Mouse (Mus musculus) heart, embryonic 16.5 days (tissue): Measurements from ENCODE around the gene Kcna7. TPM values are rescaled to one million over a fixed set of nuclear protein-coding genes. Genes with fewer than 3 reads are reported as not detected.

Source experiments
- ATAC-seq: fragments of 200-750 bp; cut with Nextera tagmentation; replicated peaks from 2 replicates; pipeline ENCODE4 v1.8.0; 2017; ENCODE audit warnings: moderate number of reproducible peaks; ENCODE audit not compliant: insufficient read depth, low FRiP score; ENCODE audit errors: extremely low read depth
- H3K27ac ChIP-seq: fragments of 300-500 bp; sonication (generic); 2 replicates; pipeline ENCODE4 v1.5.1; 2014; ENCODE audit warnings: mild to moderate bottlenecking, low read length, control low read depth, moderate library complexity
- H3K27me3 ChIP-seq: fragments of 300-500 bp; sonication (generic); 2 replicates; pipeline ENCODE4 v1.6.1; 2014; ENCODE audit warnings: low read length, mixed read lengths; ENCODE audit not compliant: control insufficient read depth, insufficient read depth
- H3K36me3 ChIP-seq: fragments of 300-500 bp; sonication (generic); 2 replicates; pipeline ENCODE4 v1.6.1; 2014; ENCODE audit not compliant: control insufficient read depth, insufficient read depth
- H3K4me1 ChIP-seq: fragments of 300-500 bp; sonication (generic); 2 replicates; pipeline ENCODE4 v1.6.1; 2014; ENCODE audit warnings: low read length, mixed read lengths; ENCODE audit not compliant: control insufficient read depth, insufficient read depth
- H3K4me2 ChIP-seq: fragments of 300-500 bp; sonication (generic); 2 replicates; pipeline ENCODE4 v1.6.1; 2014; ENCODE audit warnings: low read depth, mild to moderate bottlenecking, control low read depth, low read length
- H3K4me3 ChIP-seq: fragments of 300-500 bp; sonication (generic); 2 replicates; pipeline ENCODE4 v1.5.1; 2014; ENCODE audit warnings: mild to moderate bottlenecking, control low read depth, low read length
- H3K9ac ChIP-seq: fragments of 300-500 bp; sonication (generic); 2 replicates; pipeline ENCODE4 v1.6.1; 2014; ENCODE audit warnings: low read length, control low read depth
- H3K9me3 ChIP-seq: fragments of 300-500 bp; sonication (generic); replicated peaks from 2 replicates; pipeline ENCODE4 v1.6.1; 2016; ENCODE audit warnings: low read length; ENCODE audit not compliant: control insufficient read depth
- WGBS: fragments of 180-500 bp; shearing (Covaris S2); extraction: QIAGEN DNeasy Blood & Tissue Kit; methylation state at CpG from one replicate; pipeline ENCODE4 v1.1.7; 2014; 5-methylcytosine and 5-hydroxymethylcytosine counted together
- polyA plus RNA-seq: library from polyadenylated mRNA; unstranded; fragments of >200 nt; fragmentation: Nextera tagmentation; extraction: Ambion mirVana; gene quantifications from 2 replicates; pipeline ENCODE4 v1.2.1, GENCODE M21; 2015

Kcna7 gene
- polyA plus RNA-seq, 1 experiment from 2014 or later, result 0.25 TPM

DNA sequence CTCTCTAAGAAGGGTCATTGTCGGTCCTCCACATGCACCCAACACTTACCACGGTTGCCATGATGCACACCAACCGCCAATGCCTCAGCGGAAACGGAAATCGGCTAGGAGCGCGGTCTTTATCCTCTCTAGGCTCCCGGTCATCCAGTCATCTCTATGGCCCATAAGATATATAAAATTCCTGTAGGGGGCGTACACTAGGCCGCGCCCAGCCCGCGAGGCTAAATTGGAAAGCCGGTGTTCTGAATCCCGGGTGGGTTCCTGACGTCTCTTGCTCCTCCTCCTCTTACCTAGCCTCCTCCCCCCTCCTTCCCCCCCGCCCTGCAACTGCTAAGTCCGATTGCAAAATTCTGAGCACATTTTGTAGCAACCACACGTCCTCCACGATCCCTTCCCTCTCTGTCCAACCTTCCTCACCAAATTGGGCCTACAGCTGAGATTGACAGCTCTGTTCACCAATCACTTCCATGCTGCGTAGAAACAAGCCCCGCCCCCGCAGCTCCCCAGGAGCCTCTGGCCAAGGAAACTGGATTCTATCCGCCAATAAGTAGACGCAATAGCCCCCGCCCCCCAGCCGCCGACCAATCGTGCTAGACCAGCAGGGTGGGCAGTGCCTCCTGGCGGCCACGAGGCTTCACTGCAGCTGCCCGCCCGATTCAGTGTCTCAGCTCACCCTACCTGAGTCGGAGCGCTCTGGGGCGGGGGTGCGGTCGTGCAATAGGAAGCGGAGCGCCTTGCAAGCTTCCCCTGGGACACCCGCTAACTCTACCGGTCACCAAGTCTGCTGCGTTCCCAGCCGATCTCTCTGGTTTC is 29.0 kb downstream of the Kcna7 start, which contains the start of gene Gys1:
TSS of gene Gys1 (plus strand) at position 642 of the 813 bp plus-strand sequence.
- Histone ChIP-seq H3K4me2 (peak within 1 kb of the TSS; percentile 98), H3K4me1 (peaks cover 35% of the 10 kb centered on the region), H3K9ac (peak within 1 kb of the TSS; percentile 94), H3K36me3 (peaks cover 3% of the 10 kb centered on the region), H3K27me3 (no peaks in the 10 kb centered on the region), H3K27ac (peak within 1 kb of the TSS; percentile 93), H3K4me3 (peak within 1 kb of the TSS; percentile 90), H3K9me3 (no peaks in the 10 kb centered on the region)
- whole genome bisulfite sequencing, result under 1% methylated on average over 45 of the region's 45 CpGs
- ATAC-seq, result peak; percentile 95

DNA sequence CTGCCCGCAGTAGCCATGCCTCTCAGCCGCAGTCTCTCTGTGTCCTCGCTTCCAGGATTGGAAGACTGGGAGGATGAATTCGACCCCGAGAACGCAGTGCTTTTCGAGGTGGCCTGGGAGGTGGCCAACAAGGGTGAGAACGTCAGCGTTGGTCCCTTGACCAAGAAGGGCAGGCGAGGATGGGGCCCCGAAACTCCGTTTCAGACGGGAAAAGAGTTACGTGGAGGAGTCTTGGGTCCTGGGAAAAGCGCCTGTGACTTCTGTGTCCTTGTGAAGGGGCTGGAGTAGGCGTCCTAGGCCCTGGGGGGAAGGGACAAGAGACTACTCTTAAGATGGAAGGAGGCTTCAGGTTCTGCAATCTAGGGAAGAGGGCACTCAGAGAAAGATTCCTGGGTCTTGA is 29.6 kb downstream of the Kcna7 start:
- peak; percentile 2; the same call in 1 of the 2 replicates for ATAC-seq
- Histone ChIP-seq H3K27ac (peak overlapping the region; percentile 91), H3K9me3 (no peaks in the 10 kb centered on the region), H3K4me1 (peaks cover 35% of the 10 kb centered on the region), H3K9ac (peak overlapping the region; percentile 94), H3K36me3 (peaks cover 4% of the 10 kb centered on the region), H3K27me3 (no peaks in the 10 kb centered on the region), H3K4me2 (peak overlapping the region; percentile 71), H3K4me3 (peak overlapping the region; percentile 73)
- 2% methylated on average over 16 of the region's 16 CpGs for WGBS

DNA sequence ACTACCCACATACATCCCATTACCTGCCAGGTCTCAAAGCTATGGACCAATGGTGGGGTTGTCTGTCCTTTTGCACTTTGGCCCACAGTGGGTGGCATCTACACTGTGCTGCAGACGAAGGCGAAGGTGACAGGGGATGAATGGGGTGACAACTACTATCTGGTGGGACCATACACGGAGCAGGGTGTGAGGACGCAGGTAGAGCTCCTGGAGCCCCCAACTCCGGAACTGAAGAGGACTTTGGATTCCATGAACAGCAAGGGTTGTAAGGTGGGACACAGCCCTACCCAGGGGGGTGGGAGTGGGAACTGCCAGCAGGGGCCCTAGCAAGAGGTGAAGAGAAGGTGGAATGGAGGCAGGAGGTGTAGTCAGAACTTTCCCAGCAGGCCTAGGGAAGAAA is 31.0 kb downstream of the Kcna7 start:
- ATAC-seq, result no peak
- peak overlapping the region; percentile 71 for H3K4me2 ChIP-seq
- H3K9ac ChIP-seq, result peak overlapping the region; percentile 23; the same call in 1 of the 2 replicates

DNA sequence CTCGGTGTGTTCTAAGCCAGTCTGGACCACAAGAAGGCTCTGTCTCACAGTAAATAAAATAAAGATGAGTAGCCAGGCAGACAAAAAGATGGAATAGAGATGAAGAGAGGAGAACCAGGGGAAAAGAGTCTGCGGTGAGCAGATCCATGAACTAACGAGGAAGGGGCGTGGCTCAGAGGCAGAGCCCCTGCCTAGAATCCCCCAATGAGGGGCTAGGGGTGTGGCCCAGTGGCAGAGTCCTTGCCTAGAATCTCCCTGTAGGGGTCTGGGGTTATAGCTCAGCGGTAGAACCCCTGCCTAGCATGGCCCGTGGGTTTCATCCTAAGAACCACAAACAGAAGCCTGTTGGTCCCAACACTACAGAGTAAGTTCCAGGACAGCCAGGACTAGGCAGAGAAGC is 31.6 kb downstream of the Kcna7 start:
- WGBS, result 43% methylated on average over 6 of the region's 6 CpGs
- no peak overlapping the region for H3K4me3 ChIP-seq

More for the DNA sequence above, 31.0 kb downstream of the Kcna7 start:
- Histone ChIP-seq H3K4me1 (peaks cover 35% of the 10 kb centered on the region), H3K36me3 (peaks cover 10% of the 10 kb centered on the region), H3K4me3 (no peak overlapping the region; the same call in 1 of the 2 replicates), H3K9me3 (no peaks in the 10 kb centered on the region), H3K27ac (no peak overlapping the region), H3K27me3 (no peaks in the 10 kb centered on the region)
- WGBS, result 79% methylated on average over 5 of the region's 5 CpGs

DNA sequence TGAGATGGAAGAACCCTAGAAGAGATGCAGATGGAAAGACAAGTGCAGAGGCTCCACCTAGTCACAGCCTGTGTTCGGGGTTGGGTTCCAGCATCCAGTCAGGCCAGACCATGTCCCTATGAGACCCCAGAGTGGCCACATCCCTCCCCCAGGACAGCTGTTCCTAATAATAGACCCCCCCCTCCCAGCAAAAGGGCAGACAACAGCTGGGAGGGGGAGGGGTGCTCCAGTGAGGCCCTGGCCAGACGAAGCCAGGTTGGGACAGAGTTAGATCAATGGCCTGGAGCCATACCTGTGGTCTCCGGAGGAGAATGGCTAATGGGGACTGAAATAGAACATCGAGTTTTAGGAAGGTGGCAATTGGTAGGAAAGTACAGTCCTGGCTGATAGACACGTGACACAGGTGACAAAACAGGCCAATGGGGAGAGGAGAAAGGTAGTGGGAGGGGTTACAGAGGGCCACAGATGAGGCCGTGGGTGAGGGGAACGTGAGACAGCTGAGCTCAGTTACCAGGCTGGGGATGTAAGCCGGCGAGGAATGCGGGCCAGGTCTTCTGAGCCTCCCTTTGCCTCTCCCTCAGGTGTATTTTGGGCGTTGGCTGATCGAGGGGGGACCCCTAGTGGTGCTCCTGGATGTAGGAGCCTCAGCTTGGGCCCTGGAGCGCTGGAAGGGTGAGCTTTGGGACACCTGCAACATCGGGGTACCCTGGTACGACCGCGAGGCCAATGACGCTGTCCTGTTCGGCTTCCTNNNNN is 32.2 kb downstream of the Kcna7 start, which contains the start of gene Ruvbl2:
TSS of gene Ruvbl2 (minus strand) at position 576 of the 756 bp plus-strand sequence.
- Histone ChIP-seq H3K4me3 (no peak within 1 kb of the TSS), H3K27ac (no peak within 1 kb of the TSS), H3K36me3 (peaks cover 17% of the 10 kb centered on the region), H3K27me3 (no peaks in the 10 kb centered on the region), H3K4me1 (peaks cover 34% of the 10 kb centered on the region), H3K9ac (peak within 1 kb of the TSS; percentile 47), H3K9me3 (no peaks in the 10 kb centered on the region), H3K4me2 (peak within 1 kb of the TSS; percentile 25)
- ATAC-seq, result no peak
- WGBS, result 37% methylated on average over 19 of the region's 19 CpGs

More for the DNA sequence above, 31.6 kb downstream of the Kcna7 start:
- peaks cover 13% of the 10 kb centered on the region for H3K36me3 ChIP-seq
- ATAC-seq, result no peak
- H3K9ac ChIP-seq, result peak overlapping the region; percentile 47
- H3K4me2 ChIP-seq, result peak overlapping the region; percentile 25
- H3K4me1 ChIP-seq, result peaks cover 35% of the 10 kb centered on the region
- no peak overlapping the region for H3K27ac ChIP-seq
- H3K27me3 ChIP-seq, result no peaks in the 10 kb centered on the region
- H3K9me3 ChIP-seq, result no peaks in the 10 kb centered on the region

DNA sequence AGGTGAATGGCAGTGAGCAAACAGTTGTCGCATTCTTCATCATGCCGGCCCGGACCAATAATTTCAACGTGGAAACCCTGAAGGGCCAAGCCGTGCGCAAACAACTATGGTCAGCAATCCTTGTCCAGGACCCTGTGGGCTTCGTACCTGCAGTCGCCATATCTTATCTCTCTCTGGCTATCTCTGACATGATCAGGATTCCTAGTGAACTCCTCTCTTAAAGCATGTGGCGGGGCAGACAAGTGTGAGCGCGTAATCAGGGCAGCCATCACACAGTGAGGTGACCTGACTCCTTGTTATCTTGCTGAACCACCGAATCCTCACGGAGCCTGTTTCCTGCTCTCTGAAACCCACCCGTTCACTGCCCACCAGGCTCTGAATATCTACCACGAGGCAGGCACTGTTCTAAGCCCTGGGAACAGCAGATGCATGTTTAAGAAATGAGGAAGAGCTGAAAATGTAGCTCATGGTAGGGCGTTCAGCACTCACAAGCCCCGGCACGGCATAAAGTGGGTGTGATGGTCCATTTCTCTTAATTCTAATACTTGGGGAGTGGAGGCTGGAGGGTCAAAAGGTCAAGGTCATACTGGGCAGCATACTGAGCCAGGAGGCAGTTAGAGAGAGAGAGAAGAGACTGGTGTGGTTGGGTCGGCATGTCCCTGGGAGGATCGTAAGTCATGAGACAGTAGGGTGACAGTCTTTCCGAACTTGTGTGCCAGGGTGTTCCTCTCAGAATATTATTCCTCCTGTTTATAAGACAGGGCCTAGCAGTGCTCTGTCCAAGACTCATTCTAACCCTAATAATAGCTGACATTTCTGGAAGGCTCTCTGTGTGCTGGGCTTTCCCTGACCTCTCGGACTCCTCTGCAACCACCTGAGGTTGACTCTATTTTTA is 38.3 kb downstream of the Kcna7 start:
- Histone ChIP-seq H3K27ac (no peak overlapping the region), H3K27me3 (no peaks in the 10 kb centered on the region), H3K9me3 (no peaks in the 10 kb centered on the region), H3K4me2 (no peak overlapping the region), H3K4me3 (no peak overlapping the region), H3K9ac (no peak overlapping the region), H3K36me3 (peaks cover 46% of the 10 kb centered on the region), H3K4me1 (peaks cover 6% of the 10 kb centered on the region)
- no peak for ATAC-seq
- 74% methylated on average over 22 of the region's 22 CpGs for WGBS

DNA sequence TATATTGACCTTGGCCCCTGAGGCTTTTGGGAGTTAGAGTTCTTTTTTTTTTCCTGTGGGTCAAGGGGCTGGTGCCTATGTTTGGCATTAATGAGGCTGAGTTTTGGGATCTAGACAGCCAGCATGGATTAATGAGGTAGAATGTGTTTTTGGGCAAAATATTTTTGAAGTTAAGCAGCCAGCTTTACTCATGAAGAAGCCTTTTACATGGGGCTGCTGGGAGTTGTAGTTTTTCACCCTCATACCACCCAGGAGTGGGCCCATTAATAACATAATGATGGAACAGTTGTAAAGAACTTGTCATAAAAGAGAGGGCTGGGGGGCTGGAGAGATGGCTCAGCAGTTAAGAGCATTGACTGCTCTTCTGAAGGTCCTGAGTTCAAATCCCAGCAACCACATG is 41.1 kb downstream of the Kcna7 start:
- peaks cover 39% of the 10 kb centered on the region for H3K36me3 ChIP-seq
- no peak for ATAC-seq

DNA sequence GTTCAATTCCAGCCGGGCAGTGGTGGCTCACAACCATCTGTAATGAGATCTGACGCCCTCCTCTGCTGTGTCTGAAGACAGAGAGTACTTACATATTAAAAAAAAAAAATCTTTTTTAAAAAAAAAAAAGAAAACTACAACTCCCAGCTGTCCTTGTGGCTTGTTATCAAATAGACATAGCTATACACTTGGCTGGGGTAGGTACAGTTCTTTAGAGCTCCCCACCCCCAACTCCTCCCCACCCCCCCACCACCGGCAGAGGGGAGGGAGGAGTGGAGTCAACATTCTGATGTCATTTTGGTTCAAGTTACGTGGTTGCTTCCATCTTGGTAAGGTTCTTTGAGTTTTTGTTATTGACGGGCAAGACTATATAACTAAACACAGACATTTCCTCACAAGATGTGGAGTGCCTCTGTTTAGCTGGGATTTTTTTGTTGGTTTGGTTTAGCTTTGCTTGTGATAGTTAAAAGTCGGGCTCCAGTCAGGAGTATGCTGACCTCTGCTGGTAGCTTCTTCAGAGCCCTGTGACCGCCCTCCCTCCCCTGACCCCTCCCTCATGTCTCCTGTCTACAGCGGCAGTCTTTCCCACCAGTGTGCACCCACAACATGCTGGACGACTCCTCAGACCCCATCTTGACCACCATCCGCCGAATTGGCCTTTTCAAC is 42.0 kb downstream of the Kcna7 start:
- Histone ChIP-seq H3K36me3 (peaks cover 41% of the 10 kb centered on the region), H3K4me3 (no peak overlapping the region), H3K9me3 (no peaks in the 10 kb centered on the region), H3K4me1 (peaks cover 6% of the 10 kb centered on the region), H3K9ac (no peak overlapping the region), H3K27me3 (no peaks in the 10 kb centered on the region), H3K27ac (no peak overlapping the region), H3K4me2 (no peak overlapping the region)
- 35% methylated on average over 11 of the region's 11 CpGs for WGBS
- ATAC-seq, result no peak

More for the DNA sequence above, 41.1 kb downstream of the Kcna7 start:
- Histone ChIP-seq H3K9me3 (no peaks in the 10 kb centered on the region), H3K4me2 (no peak overlapping the region), H3K9ac (no peak overlapping the region), H3K27me3 (no peaks in the 10 kb centered on the region), H3K27ac (no peak overlapping the region), H3K4me1 (peaks cover 6% of the 10 kb centered on the region), H3K4me3 (no peak overlapping the region)
